Mouse (Mus musculus) embryonic fibroblast, embryonic 13.5 days (primary cell): ENCODE results near the gene Rab3gap2.

Experiments
- CTCF ChIP-seq: IDR thresholded peaks from 2 replicates; pipeline ENCODE4 v1.5.1; 2011; ENCODE audit warnings: mild to moderate bottlenecking, control low read depth, low read length, moderate library complexity, borderline replicate concordance; ENCODE audit not compliant: insufficient read depth
- POLR2A ChIP-seq: IDR thresholded peaks from 2 replicates; pipeline ENCODE4 v1.6.1; 2011; ENCODE audit warnings: low read depth, mild to moderate bottlenecking, control low read depth, low read length, moderate library complexity

- TF ChIP-seq CTCF = no peak
- TF ChIP-seq POLR2A = no peak
Measured at GRCm38 (mm10) chr1:185308334-185308733, 104.4 kb downstream of the Rab3gap2 start.
